Mouse (Mus musculus) ES-E14 (cell line): ENCODE measurements around the gene Zbtb7a. TPM values are rescaled to one million over a fixed set of nuclear protein-coding genes. Genes with fewer than 3 reads are reported as not detected.

Experiments
- DNase-seq: peaks from one replicate; pipeline ENCODE4 v3.0.0-alpha.2; 2013; ENCODE audit warnings: low read depth, low spot score
- H3K27ac ChIP-seq: 2 replicates; pipeline ENCODE4 v1.5.1; 2012; ENCODE audit warnings: low read depth, mild to moderate bottlenecking, low read length, moderate library complexity, mixed read lengths; ENCODE audit not compliant: poor library complexity, insufficient read depth, severe bottlenecking
- H3K36me3 ChIP-seq: 2 replicates; pipeline ENCODE4 v1.6.1; 2012; ENCODE audit warnings: mild to moderate bottlenecking, low read length, moderate library complexity, mixed read lengths; ENCODE audit not compliant: control insufficient read depth, poor library complexity, insufficient read depth, severe bottlenecking
- H3K4me1 ChIP-seq, 2 experiments: fragments of 150-350 bp in 1 of 2; sonication (generic) in 1 of 2; 2 replicates each; pipeline ENCODE4 v1.6.1; 2012; ENCODE audit warnings: low read length in 2 of 2, mild to moderate bottlenecking in 1 of 2, mixed read lengths in 1 of 2; ENCODE audit not compliant: control insufficient read depth in 2 of 2, insufficient read depth in 2 of 2, poor library complexity in 1 of 2
- H3K4me3 ChIP-seq, 2 experiments: fragments of 150-350 bp in 1 of 2; sonication (generic) in 1 of 2; 2 replicates each; pipeline ENCODE4 v1.5.1; 2012; ENCODE audit warnings: low read length in 2 of 2, low read depth in 1 of 2, mild to moderate bottlenecking in 1 of 2, mixed read lengths in 1 of 2; ENCODE audit not compliant: insufficient read depth in 1 of 2, poor library complexity in 1 of 2, severe bottlenecking in 1 of 2
- H3K9ac ChIP-seq: 2 replicates; pipeline ENCODE4 v1.6.1; 2012; ENCODE audit warnings: low read depth, mild to moderate bottlenecking, low read length, mixed read lengths; ENCODE audit not compliant: poor library complexity, insufficient read depth, severe bottlenecking
- H3K9me3 ChIP-seq: fragments of 150-350 bp; sonication (generic); 2 replicates; pipeline ENCODE4 v1.6.1; 2012; ENCODE audit warnings: low read depth, mild to moderate bottlenecking, low read length; ENCODE audit not compliant: control insufficient read depth, insufficient read depth
- CHD2 ChIP-seq: IDR thresholded peaks from 2 replicates; pipeline ENCODE4 v1.6.1; 2014; ENCODE audit warnings: mild to moderate bottlenecking, low read depth, low read length, inconsistent platforms
- HCFC1 ChIP-seq: IDR thresholded peaks from 2 replicates; pipeline ENCODE4 v1.6.1; 2012; ENCODE audit warnings: low read length, inconsistent platforms, borderline replicate concordance; ENCODE audit not compliant: insufficient read depth
- MAFK ChIP-seq: IDR thresholded peaks from 2 replicates; pipeline ENCODE4 v1.6.1; 2014; ENCODE audit warnings: mild to moderate bottlenecking, low read depth, low read length, inconsistent platforms; ENCODE audit not compliant: insufficient read depth
- ZC3H11A ChIP-seq: IDR thresholded peaks from 2 replicates; pipeline ENCODE4 v1.6.1; 2012; ENCODE audit warnings: low read depth, mild to moderate bottlenecking, inconsistent platforms, low read length, borderline replicate concordance
- ZNF384 ChIP-seq: IDR thresholded peaks from 2 replicates; pipeline ENCODE4 v1.6.1; 2012; ENCODE audit warnings: low read depth, low read length, inconsistent platforms
- in situ Hi-C, 2 experiments: fragments of 600-800 bp; cut with MboI; formaldehyde crosslinking; loops; one replicate each; pipeline ENCODE4 v1.15.1; 2025; ENCODE audit warnings: low sequenced_read_pairs in 2 of 2, inconsistent platforms in 1 of 2; ENCODE audit not compliant: unreplicated experiment in 2 of 2
- total RNA-seq: library from RNA; depleted of rRNA; stranded (reverse); fragments of 300-350 nt; gene quantifications from 2 replicates; pipeline ENCODE4 v1.2.3, GENCODE M21; 2012

Gene Zbtb7a
- total RNA-seq, 1 experiment: 15.7 TPM

- no peak overlapping the region for H3K27ac ChIP-seq
- H3K4me3 ChIP-seq: peak overlapping the region; percentile 20 to 46
- in situ Hi-C loops: no loop called here
- TF ChIP-seq CHD2 (no peak), ZC3H11A (no peak), HCFC1 (no peak), ZNF384 (no peak), MAFK (no peak)
- no peaks in the 10 kb centered on the region for H3K9me3 ChIP-seq
- peak overlapping the region; percentile 57; the same call in 1 of the 2 replicates for H3K9ac ChIP-seq
- no peak for DNase-seq
- H3K4me1 ChIP-seq: peaks cover 2 to 23% of the 10 kb centered on the region in 2 experiments; a peak in 3 of 4 replicates
- peaks cover 10% of the 10 kb centered on the region for H3K36me3 ChIP-seq
Measured at GRCm38 (mm10) chr10:81190236-81190911, 55.4 kb downstream of the Zbtb7a start.

- no peak overlapping the region for H3K4me3 ChIP-seq
- no peak for TF ChIP-seq CHD2
- TF ChIP-seq HCFC1: no peak
- TF ChIP-seq ZC3H11A: no peak
- TF ChIP-seq MAFK: no peak
- no peak for TF ChIP-seq ZNF384
Measured at GRCm38 (mm10) chr10:81190912-81191321, 55.9 kb downstream of the Zbtb7a start.

GRCm38 (mm10) chr10:81191342-81191982 lies 56.4 kb downstream of the Zbtb7a start:
- in situ Hi-C loops: no loop called here
- Histone ChIP-seq H3K4me3 (peak overlapping the region in 1 of 2 experiments; percentile 68; a peak in 1 of 4 replicates), H3K9me3 (no peaks in the 10 kb centered on the region), H3K9ac (peak overlapping the region; percentile 16; the same call in 1 of the 2 replicates), H3K4me1 (peaks cover 2 to 23% of the 10 kb centered on the region in 2 experiments; a peak in 3 of 4 replicates), H3K27ac (no peak overlapping the region), H3K36me3 (peaks cover 10% of the 10 kb centered on the region; the same call in 1 of the 2 replicates)
- no peak for TF ChIP-seq CHD2
- TF ChIP-seq ZC3H11A: no peak
- no peak for TF ChIP-seq MAFK
- TF ChIP-seq ZNF384: no peak
- no peak for TF ChIP-seq HCFC1
- DNase-seq: no peak

More at GRCm38 (mm10) chr10:81190912-81191321, 55.9 kb downstream of the Zbtb7a start:
- Histone ChIP-seq H3K27ac (no peak overlapping the region), H3K4me1 (peaks cover 2 to 23% of the 10 kb centered on the region in 2 experiments; a peak in 3 of 4 replicates), H3K9ac (no peak overlapping the region), H3K9me3 (no peaks in the 10 kb centered on the region), H3K36me3 (peaks cover 10% of the 10 kb centered on the region; the same call in 1 of the 2 replicates)
- no peak for DNase-seq
- in situ Hi-C loops: no loop called here

- Histone ChIP-seq H3K4me3 (peak overlapping the region; percentile 68 to 87), H3K9ac (peak overlapping the region; percentile 94), H3K36me3 (peaks cover 3% of the 10 kb centered on the region; the same call in 1 of the 2 replicates), H3K27ac (peak overlapping the region; percentile 82), H3K4me1 (peaks cover 2 to 23% of the 10 kb centered on the region in 2 experiments; a peak in 3 of 4 replicates), H3K9me3 (no peaks in the 10 kb centered on the region)
- no peak for DNase-seq
- TF ChIP-seq MAFK: no peak
- no peak; the same call in 1 of the 2 replicates for TF ChIP-seq HCFC1
- no peak for TF ChIP-seq CHD2
- in situ Hi-C loops: no loop called here
Measured at GRCm38 (mm10) chr10:81192270-81192967, 57.4 kb downstream of the Zbtb7a start.
